Mouse (Mus musculus) frontal cortex, adult (tissue): Measurements from ENCODE around the gene H2afy.
A peak's percentile ranks its signal among the peaks of the same experiment; 100 is the strongest.

ENCODE experiments used
- ATAC-seq: cut with Nextera tagmentation; 2 replicates; pipeline ENCODE4 v1.9.2; 2017; ENCODE audit warnings: mild to moderate bottlenecking, moderate library complexity, mixed read lengths; ENCODE audit not compliant: low TSS enrichment

H2afy gene

DNA sequence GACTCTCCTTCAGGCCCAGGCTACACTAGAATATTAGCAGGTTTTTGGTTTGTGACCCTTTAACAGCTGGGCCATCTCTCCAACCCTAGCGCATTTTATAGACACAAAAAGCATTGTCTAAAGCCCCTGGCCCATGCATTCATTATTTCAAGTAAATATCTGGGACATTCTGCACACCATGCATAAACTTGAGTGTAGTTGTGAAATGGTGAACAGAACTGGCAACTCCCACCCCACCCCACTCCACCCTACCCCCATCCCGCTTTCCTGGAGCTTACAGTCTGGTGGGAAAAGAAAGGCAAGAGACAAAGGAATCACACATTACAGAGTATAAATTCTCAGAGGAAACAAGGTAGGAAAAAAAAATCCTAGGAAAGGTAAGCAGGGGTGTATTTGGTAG is at the start of gene H2afy:
H2afy (minus strand) TSS at position 162 of the 400 bp plus-strand sequence.
- ATAC-seq: no peak

DNA sequence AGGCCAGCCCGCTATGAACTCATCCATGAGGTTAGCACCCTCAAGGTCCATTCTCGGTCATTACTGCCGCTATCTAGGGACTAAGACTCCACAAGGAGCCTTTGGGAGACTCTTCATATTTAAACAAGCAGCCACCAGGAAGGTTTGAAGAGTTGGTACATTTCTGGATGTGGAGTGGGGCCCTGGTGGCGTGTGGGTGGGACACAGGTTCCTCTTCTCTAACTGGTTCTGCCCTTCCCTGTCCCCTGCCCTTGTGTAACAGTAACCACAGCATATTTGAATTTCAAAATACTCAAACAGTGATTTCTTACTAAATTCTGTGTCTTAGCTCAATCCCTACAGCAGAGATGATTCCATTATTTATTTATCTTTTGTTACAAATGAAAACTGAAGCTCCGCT is 47.5 kb upstream of the H2afy start:
- ATAC-seq: no peak

- no peak; the same call in 1 of the 2 replicates for ATAC-seq
These were observed 45.3 kb upstream of the H2afy start for GRCm38 (mm10) chr13:56181424-56181823.

GRCm38 (mm10) chr13:56178416-56179035 is 42.4 kb upstream of the H2afy start, which contains the start of gene Tifab:
Tifab (minus strand) TSS chr13:56178885.
- no peak for ATAC-seq

GRCm38 (mm10) chr13:56176310-56176709 is 40.1 kb upstream of the H2afy start:
- no peak for ATAC-seq

GRCm38 (mm10) chr13:56175848-56176247 is 39.7 kb upstream of the H2afy start:
- no peak for ATAC-seq

DNA sequence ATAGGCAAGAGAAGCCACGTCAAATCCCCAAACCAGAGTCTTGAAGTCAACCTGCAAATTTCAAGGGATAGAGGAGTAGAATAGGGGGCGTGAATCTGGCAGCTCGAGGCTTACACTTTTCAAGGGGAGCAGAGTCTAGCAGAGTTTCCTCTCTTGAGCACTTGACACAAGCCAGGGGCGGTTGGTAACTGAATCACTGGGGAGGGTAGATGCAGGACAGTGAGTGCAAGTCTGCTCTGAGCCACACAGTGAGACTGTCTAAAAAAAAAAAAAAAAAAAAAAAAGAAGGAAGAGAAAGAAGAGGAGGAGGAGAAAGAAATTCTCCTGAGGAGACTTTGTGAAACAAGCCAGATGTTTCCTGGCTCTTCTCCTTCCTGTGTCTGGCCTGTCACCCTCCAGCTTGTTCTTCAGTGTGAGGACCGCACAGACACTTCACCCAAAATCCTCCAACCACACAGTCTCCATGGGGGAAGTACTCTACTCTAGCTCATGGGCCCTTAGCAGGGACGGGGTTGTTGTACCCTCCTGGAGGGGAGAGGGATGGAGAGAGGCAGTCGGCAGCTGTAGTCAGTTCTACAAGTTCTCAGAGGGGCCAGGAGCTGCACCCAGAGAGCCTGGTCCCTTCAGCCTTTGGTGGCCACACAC is 36.9 kb upstream of the H2afy start:
- ATAC-seq: no peak; the same call in 1 of the 2 replicates

- ATAC-seq: no peak
These were observed 35.9 kb upstream of the H2afy start for GRCm38 (mm10) chr13:56172106-56172505.

- ATAC-seq: no peak
These were observed 32.2 kb upstream of the H2afy start for GRCm38 (mm10) chr13:56168403-56168781.

DNA sequence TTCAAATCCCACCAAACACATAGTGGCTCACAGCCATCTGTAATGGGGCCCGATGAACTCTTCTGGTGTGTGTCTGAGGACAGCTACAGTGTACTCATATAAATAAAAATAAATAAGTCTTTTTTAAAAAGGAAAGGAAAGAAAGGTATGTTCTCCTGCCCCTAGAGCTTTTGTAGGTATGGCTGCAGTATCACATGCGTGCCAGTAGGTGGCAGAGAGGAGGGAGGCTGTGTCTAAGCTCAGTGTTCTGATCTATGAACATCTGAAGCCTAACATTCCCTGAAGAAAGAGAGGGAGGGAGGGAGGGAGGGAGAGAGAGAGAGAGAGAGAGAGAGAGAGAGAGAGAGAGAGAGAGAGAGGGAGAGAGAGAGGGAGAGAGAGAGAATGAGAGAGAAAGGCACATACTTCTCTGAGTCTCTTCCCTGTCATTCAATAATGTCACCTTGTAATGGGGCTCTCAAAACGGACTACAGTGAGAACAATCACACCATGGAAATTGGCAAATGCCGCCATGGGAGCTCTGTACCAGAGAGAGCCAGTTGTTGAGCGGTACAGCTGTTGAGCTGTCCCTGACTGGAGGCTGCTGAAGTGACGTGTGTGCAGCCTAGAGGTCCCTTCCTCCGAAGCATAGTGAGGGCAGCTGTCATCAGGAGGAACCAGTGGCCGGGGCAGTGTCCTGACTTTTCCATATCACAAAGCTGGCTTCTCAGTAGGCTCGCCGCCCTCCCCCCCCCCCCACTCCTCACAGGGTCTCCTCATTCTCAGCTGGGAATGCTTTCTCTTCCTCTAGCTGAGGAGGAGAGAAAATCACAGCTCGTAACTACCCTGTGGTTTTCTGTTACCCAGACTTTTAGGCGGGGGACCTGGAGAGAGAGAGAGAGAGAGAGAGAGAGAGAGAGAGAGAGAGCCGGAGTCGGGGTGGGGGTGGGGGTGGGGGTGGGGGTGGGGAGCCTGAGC is 31.6 kb upstream of the H2afy start:
- peak; percentile 59 for ATAC-seq

GRCm38 (mm10) chr13:56165561-56165960 is 29.4 kb upstream of the H2afy start:
- no peak for ATAC-seq

DNA sequence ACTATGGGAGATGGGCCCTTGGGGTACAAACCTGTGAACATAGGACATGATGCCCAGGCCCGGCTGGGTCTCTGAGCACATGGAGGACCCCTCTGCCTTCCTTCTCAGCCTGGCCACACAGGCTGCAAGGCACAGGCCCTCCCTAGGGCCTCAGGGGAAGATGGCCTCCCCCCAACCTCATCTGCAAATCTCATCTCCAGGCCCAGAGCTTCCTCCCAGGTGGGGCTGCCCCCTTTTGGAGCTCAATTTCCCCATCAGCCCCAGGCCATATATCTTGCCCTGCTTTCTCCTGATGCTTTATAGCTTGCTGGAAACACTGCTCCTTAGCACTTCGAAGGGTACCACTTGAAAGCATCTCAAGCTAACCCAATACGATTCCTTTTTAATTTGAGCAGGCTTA is 28.2 kb upstream of the H2afy start:
- no peak for ATAC-seq

- ATAC-seq: no peak
These were observed 27.6 kb upstream of the H2afy start for GRCm38 (mm10) chr13:56163751-56164150.

GRCm38 (mm10) chr13:56162859-56163258 is 26.7 kb upstream of the H2afy start:
- ATAC-seq: no peak

DNA sequence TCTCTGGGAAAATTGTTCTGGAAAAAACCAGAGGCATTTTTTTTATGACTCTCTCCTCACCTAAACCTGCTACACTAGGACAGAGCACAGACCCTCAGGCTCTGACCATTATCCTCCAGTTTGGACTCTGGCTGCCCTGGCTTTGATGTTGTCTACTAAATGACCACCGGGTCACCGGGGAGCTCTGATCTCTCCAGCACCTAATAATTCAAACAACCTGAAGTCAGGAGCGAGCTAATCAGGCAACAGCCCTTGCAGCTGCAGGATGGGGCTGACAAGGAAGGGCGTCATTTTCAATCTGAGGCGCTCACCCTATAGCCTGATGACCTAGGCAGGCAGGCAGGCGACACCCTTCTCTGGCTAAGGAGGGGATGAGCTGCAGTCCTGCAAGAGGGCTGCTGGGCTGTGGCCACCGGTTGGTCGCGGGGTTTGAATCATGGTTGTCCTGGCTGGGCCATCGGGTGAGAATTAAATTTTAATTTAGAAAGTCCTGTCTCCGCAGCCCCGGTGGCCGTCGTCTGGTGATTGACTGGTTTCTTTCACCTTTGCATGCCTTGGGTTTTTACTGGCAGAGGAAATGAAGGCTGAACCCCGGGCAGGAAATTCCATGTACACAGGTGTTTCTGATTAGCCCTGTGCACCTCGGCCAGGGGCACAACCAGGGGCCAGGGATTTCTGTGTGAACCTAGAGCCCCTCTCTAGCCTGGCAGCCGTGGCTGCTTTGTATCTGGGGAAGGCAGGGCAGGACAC is 23.6 kb upstream of the H2afy start:
- ATAC-seq: no peak

DNA sequence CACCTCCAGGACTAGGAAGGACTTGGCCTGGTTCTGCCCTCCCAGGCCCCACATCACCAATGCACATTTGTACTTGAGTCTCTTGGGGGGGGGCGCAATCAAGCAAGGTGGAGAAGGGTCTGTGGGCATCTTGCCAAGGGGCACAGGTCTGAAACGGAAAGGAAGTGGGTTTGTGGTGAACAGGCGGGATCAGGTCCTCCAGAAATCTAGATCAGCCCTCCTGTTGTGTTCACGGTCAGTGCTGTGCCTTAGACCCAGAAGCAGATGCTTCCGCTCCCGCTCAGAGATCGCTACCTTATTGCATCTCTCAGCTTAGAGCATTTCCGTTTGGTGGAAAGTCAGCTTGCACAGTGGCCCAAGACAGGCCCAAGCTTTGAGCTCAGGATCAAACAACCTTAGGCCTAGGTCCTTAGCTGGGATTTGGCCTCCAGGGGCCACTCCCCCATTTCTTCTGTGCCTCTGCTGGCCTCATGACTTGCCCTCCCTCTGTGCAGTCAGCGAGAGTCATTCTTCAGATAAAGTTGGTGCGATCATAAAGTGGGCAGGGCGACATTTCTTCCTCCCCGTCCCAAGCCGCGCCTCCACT is 22.9 kb upstream of the H2afy start:
- no peak for ATAC-seq

GRCm38 (mm10) chr13:56155671-56156070 is 19.5 kb upstream of the H2afy start:
- ATAC-seq: no peak

DNA sequence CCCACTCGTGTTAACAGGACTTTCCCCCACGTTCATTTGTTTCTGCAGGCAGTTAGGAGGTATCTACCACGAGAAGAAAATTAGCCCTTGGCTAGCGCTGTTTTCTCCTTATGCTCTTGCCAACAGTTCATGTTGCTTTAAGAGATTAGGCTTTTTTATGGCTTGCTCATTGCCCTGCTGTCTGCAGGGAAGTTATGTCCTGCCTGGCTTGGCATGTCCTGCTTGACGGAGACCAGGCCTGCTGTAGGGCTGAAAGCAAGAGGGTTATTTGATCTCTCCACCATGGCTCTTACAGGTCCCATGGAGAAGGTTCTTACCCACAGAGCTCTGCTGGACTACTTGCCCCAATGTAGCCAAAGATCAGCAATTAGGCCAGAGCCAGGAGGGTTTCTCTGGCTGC is 18.9 kb upstream of the H2afy start:
- ATAC-seq: no peak

GRCm38 (mm10) chr13:56152773-56153460 is 16.8 kb upstream of the H2afy start:
- ATAC-seq: no peak

GRCm38 (mm10) chr13:56151404-56152226 is 15.5 kb upstream of the H2afy start:
- ATAC-seq: peak; percentile 84
